Mouse (Mus musculus) liver, postnatal 0 days (tissue): ENCODE measurements at regions not wholly inside any gene's neighbourhood (a gene's known extent, or its start where the extent isn't known, plus 50 kb on each side); places are given as distances from the start of the nearest gene placed in this dataset.

ENCODE experiments used
- CTCF ChIP-seq: sonication (generic); IDR thresholded peaks from 2 replicates; pipeline ENCODE4 v1.5.1; 2016; ENCODE audit warnings: antibody characterized with exemption, low read depth
- EP300 ChIP-seq: IDR thresholded peaks from 2 replicates; pipeline ENCODE4 v1.6.1; 2016; ENCODE audit warnings: antibody characterized with exemption, low read depth, mild to moderate bottlenecking

DNA sequence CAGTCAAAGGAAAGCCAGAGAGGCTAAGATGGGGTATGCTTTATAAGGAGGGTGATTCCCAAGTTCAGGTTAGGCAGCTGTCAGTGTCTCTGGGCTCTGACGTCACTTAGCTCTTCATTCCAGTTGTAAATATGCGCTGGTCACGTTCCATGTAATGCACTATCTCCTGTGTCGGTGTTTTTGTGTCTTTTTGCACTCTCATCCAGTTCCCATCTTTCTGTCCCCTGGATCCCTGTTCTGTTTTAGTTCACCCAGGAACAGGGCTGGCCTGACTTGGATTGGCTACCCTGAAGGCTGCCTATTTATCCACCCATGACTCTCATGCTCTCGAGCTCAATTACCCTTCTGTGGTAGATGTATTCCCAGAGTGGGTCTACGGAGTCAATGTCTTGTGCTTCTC is 387.9 kb upstream of the Tmpo start:
- no peak for TF ChIP-seq CTCF
- no peak for TF ChIP-seq EP300
